Mouse (Mus musculus): ENCODE data around the gene Pip5kl1. TPM values are rescaled to one million over a fixed set of nuclear protein-coding genes. Genes with fewer than 3 reads are reported as not detected.

Gene Pip5kl1
- total and polyA plus RNA-seq, 2 experiments from 2014 or later = 16.5 to 19.3 TPM

- H3K9ac ChIP-seq (replicated peaks; ENCODE audit: low read length, poor library complexity, severe bottlenecking) = 0 out of 2 replicates have a peak overlapping the region, but pooled peaks have one; percentile 29
Observed at GRCm38 (mm10) chr2:32627266-32628043, 52.9 kb downstream of the Pip5kl1 start.

GRCm38 (mm10) chr2:32628044-32628550 is 53.5 kb downstream of the Pip5kl1 start:
- H3K27me3 ChIP-seq (ENCODE audit: insufficient read depth, low read length) = no peaks in the 10 kb centered on the region
- 0 out of 2 replicates have a peak, but pooled peaks cover 2% of the 10 kb centered on the region for H3K36me3 ChIP-seq (ENCODE audit: insufficient read depth, low read length)
- H3K4me3 ChIP-seq (ENCODE audit: low read depth, low read length) = no peak overlapping the region
- DNase-seq (ENCODE audit: low spot score) (no peak), ATAC-seq (ENCODE audit: low FRiP score) (no peak)
- 0 out of 2 replicates have a peak overlapping the region, but pooled peaks have one; percentile 6 for H3K27ac ChIP-seq (ENCODE audit: low read depth, low read length)
- peaks cover 29% of the 10 kb centered on the region for H3K4me1 ChIP-seq (ENCODE audit: insufficient read depth, low read length)
- 0 out of 2 replicates have a peak overlapping the region, but pooled peaks have one; percentile 29 for H3K9ac ChIP-seq (replicated peaks; ENCODE audit: low read length, poor library complexity, severe bottlenecking)
- peak overlapping the region; percentile 13 for H3K4me2 ChIP-seq (ENCODE audit: low read depth, low read length, poor library complexity, severe bottlenecking)
- TF ChIP-seq CTCF (IDR thresholded peaks at IDR 0.05) = no peak
- WGBS = 68% methylated on average over 4 of the region's 4 CpGs
- H3K9me3 ChIP-seq (ENCODE audit: low read length) = no peaks in the 10 kb centered on the region

More at GRCm38 (mm10) chr2:32627266-32628043, 52.9 kb downstream of the Pip5kl1 start:
- no peaks in the 10 kb centered on the region for H3K27me3 ChIP-seq (ENCODE audit: insufficient read depth, low read length)
- DNase-seq (ENCODE audit: low spot score) (no peak), ATAC-seq (ENCODE audit: low FRiP score) (no peak)
- no peaks in the 10 kb centered on the region for H3K9me3 ChIP-seq (ENCODE audit: low read length)
- H3K4me3 ChIP-seq (ENCODE audit: low read depth, low read length) = no peak overlapping the region
- 0 out of 2 replicates have a peak overlapping the region, but pooled peaks have one; percentile 2 for H3K4me2 ChIP-seq (ENCODE audit: low read depth, low read length, poor library complexity, severe bottlenecking)
- 0 out of 2 replicates have a peak, but pooled peaks have one; percentile 9 for TF ChIP-seq CTCF (IDR thresholded peaks at IDR 0.05)
- 0 out of 2 replicates have a peak, but pooled peaks cover 2% of the 10 kb centered on the region for H3K36me3 ChIP-seq (ENCODE audit: insufficient read depth, low read length)
- 0 out of 2 replicates have a peak overlapping the region, but pooled peaks have one; percentile 6 for H3K27ac ChIP-seq (ENCODE audit: low read depth, low read length)
- 73% methylated on average over 20 of the region's 20 CpGs for WGBS
- H3K4me1 ChIP-seq (ENCODE audit: insufficient read depth, low read length) = peaks cover 29% of the 10 kb centered on the region

DNA sequence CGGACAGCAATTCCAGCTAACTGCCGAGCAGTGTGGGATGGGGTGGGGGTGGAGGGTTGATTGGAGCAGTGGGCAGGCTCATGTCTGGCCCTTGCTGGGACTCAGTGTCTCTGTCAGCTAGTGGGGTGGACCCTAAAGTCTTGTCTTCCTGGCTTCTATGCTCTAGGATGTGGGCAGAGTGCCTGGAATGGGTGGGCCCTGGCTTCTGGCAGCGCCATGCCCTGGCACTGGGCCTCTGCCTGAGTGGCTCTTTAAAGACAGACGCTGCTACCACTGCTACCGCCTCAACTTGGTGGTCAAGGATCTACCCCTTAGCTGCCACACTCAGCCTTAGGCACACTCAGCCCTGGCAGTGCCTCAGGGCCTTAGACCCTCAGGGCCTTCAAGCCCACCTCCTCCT is 54.1 kb downstream of the Pip5kl1 start:
- Histone ChIP-seq H3K27ac (ENCODE audit: low read depth, low read length) (peak overlapping the region; percentile 44; the same call in 1 of the 2 replicates), H3K9me3 (ENCODE audit: low read length) (no peaks in the 10 kb centered on the region), H3K27me3 (ENCODE audit: insufficient read depth, low read length) (no peaks in the 10 kb centered on the region), H3K4me3 (ENCODE audit: low read depth, low read length) (no peak overlapping the region; the same call in 1 of the 2 replicates), H3K9ac (replicated peaks; ENCODE audit: low read length, poor library complexity, severe bottlenecking) (0 out of 2 replicates have a peak overlapping the region, but pooled peaks have one; percentile 29), H3K4me2 (ENCODE audit: low read depth, low read length, poor library complexity, severe bottlenecking) (peak overlapping the region; percentile 39; the same call in 1 of the 2 replicates), H3K36me3 (ENCODE audit: insufficient read depth, low read length) (peaks cover 5% of the 10 kb centered on the region; the same call in 1 of the 2 replicates), H3K4me1 (ENCODE audit: insufficient read depth, low read length) (peaks cover 29% of the 10 kb centered on the region)
- 30% methylated on average over 5 of the region's 5 CpGs for WGBS
- ATAC-seq (ENCODE audit: low FRiP score) (peak; percentile 10; the same call in 1 of the 2 replicates), DNase-seq (ENCODE audit: low spot score) (peak; percentile 89)
- no peak for TF ChIP-seq CTCF (IDR thresholded peaks at IDR 0.05)

DNA sequence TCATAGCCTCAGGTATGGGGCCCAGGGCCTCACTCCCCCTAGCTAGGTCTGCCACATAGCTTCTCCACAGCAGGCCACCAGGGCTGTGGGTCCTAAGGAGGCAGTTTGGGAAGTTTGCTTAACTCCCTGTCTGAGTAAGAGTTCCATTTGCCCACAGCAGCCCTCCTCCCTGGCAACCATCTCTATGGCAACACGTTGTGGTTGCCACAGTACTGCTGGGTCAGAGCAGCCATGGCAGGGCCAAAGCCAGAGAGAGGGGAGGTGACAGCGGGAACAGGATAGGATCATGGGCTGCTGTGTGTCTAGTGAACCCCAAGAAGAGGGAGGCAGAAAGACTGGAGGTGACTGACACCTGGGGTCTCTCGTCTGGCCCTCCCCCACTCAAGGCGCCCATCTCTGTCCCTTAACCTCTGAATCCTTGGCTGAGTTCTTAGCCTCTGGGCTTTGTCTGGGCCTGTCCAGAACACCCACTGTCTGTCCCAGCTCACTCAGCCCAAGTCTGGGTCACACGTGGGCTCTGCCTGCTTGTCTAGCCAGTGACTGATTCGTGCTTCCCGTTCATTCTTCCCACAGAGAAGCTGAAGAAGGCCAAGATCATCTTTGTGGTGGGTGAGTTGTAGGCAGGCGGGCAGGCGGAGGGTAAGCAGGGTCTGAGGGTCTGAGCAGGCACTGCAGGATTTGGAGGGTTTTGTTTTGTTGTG is 54.8 kb downstream of the Pip5kl1 start:
- Histone ChIP-seq H3K36me3 (ENCODE audit: insufficient read depth, low read length) (peaks cover 10% of the 10 kb centered on the region), H3K4me1 (ENCODE audit: insufficient read depth, low read length) (peaks cover 29% of the 10 kb centered on the region), H3K9ac (replicated peaks; ENCODE audit: low read length, poor library complexity, severe bottlenecking) (0 out of 2 replicates have a peak overlapping the region, but pooled peaks have one; percentile 13), H3K4me2 (ENCODE audit: low read depth, low read length, poor library complexity, severe bottlenecking) (peak overlapping the region; percentile 39), H3K9me3 (ENCODE audit: low read length) (no peaks in the 10 kb centered on the region), H3K27me3 (ENCODE audit: insufficient read depth, low read length) (no peaks in the 10 kb centered on the region), H3K27ac (ENCODE audit: low read depth, low read length) (peak overlapping the region; percentile 44; the same call in 1 of the 2 replicates), H3K4me3 (ENCODE audit: low read depth, low read length) (peak overlapping the region; percentile 8; the same call in 1 of the 2 replicates)
- peak; percentile 68 for ATAC-seq (ENCODE audit: low FRiP score)
- peak; percentile 85 for DNase-seq (ENCODE audit: low spot score)
- 30% methylated on average over 9 of the region's 9 CpGs for WGBS
- TF ChIP-seq CTCF (IDR thresholded peaks at IDR 0.05) = peak; percentile 11; the same call in 1 of the 2 replicates

DNA sequence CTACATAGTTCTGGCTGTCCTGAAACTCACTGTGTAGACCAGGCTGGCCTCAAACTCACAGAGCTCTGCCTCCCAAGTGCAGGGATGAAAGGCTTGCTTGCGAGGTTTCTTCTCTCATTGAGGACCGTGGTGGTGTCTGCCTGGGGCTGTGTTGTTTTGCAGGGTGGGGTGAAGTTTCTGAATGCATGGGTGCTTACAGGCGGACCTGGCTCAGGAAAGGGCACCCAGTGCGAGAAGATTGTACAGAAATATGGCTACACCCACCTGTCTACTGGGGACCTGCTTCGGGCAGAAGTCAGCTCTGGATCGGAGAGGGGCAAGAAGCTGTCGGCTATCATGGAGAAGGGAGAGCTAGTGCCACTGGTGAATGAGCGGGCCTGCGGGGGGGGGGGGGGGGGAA is 55.4 kb downstream of the Pip5kl1 start:
- Histone ChIP-seq H3K4me1 (ENCODE audit: insufficient read depth, low read length) (peaks cover 29% of the 10 kb centered on the region), H3K4me3 (ENCODE audit: low read depth, low read length) (no peak overlapping the region), H3K9me3 (ENCODE audit: low read length) (no peaks in the 10 kb centered on the region), H3K36me3 (ENCODE audit: insufficient read depth, low read length) (peaks cover 12% of the 10 kb centered on the region), H3K27ac (ENCODE audit: low read depth, low read length) (no peak overlapping the region), H3K4me2 (ENCODE audit: low read depth, low read length, poor library complexity, severe bottlenecking) (peak overlapping the region; percentile 39; the same call in 1 of the 2 replicates), H3K27me3 (ENCODE audit: insufficient read depth, low read length) (no peaks in the 10 kb centered on the region), H3K9ac (replicated peaks; ENCODE audit: low read length, poor library complexity, severe bottlenecking) (0 out of 2 replicates have a peak overlapping the region, but pooled peaks have one; percentile 13)
- TF ChIP-seq CTCF (IDR thresholded peaks at IDR 0.05) = no peak
- no peak for DNase-seq (ENCODE audit: low spot score)
- no peak for ATAC-seq (ENCODE audit: low FRiP score)
- WGBS = 82% methylated on average over 7 of the region's 9 CpGs

All from midbrain, postnatal 0 days (tissue).